Mouse (Mus musculus) spleen, postnatal 14 days (tissue): ENCODE data around the gene Cux2.
A peak's percentile ranks its signal among the peaks of the same experiment; 100 is the strongest.

Source experiments
- DNase-seq, 2 experiments: peaks; one replicate each; pipeline ENCODE4 v3.0.0; 2021 to 2022; ENCODE audit warnings: low spot score in 2 of 2

The Cux2 gene

GRCm38 (mm10) chr5:121922942-121923826 lies 126.7 kb downstream of the Cux2 start:
- DNase-seq: no peak

GRCm38 (mm10) chr5:121919216-121919615 lies 130.7 kb downstream of the Cux2 start:
- DNase-seq: no peak

- no peak for DNase-seq
Measured at GRCm38 (mm10) chr5:121916813-121917212, 133.1 kb downstream of the Cux2 start.

DNA sequence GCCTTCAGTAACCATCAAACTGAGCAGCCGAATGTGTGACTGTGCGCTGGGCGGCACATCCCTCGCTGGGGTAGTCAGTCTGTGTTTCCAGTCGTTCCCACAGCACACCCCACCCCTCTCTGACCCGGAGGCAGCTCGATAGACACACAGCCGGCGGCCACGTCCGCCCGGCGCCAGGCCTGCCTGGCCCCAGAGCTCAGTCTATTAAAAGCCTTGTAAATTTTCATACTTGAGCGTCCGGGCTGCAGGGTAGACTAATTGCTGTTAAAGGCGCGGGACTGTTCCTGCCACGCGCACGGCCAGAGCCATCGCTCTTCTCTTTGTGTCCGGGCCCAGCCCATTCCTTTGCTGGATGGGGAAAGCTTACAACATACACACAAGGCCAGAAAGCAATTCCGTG lies 135.9 kb downstream of the Cux2 start:
- no peak for DNase-seq

- DNase-seq: no peak
Measured at GRCm38 (mm10) chr5:121909226-121909985, 140.5 kb downstream of the Cux2 start.

DNA sequence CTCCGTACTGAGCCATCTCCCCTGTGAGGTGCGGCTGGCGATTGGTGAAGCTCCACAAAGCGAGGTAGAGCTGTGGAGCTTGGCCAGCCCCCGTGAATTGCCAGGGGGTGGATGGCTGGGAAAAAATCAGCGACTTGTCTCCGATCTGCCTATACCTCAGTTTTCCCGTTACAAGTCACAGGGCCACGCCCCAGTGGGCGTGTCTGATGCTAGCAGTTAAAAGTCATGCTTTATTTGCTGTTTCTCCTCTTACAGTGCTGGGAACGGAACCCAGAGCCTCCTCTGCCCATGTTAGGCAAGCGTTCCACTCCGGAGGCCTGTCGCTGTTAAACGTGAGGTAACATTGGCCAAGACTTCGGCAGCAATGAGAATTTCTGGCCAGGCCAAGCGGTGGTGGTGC lies 144.2 kb downstream of the Cux2 start:
- DNase-seq: no peak

DNA sequence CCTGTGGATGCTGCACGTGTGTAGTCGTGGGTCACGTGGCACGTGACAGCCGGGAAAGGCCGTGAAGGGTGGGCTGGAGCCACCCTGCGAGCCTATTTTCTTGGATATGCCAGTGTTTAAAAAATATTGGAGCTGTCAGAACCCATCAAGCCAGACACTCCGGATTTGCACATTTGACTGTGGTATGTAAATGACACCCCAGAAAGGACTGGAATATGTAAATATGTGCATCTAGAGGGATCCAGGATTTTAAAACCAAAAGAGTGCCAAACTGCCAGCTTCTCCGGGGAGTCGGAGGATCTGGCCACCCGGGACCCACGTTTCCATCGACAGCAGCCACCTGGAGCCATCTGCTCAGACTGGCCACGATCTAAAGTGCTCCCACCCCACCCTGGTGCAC lies 145.1 kb downstream of the Cux2 start:
- DNase-seq: no peak

DNA sequence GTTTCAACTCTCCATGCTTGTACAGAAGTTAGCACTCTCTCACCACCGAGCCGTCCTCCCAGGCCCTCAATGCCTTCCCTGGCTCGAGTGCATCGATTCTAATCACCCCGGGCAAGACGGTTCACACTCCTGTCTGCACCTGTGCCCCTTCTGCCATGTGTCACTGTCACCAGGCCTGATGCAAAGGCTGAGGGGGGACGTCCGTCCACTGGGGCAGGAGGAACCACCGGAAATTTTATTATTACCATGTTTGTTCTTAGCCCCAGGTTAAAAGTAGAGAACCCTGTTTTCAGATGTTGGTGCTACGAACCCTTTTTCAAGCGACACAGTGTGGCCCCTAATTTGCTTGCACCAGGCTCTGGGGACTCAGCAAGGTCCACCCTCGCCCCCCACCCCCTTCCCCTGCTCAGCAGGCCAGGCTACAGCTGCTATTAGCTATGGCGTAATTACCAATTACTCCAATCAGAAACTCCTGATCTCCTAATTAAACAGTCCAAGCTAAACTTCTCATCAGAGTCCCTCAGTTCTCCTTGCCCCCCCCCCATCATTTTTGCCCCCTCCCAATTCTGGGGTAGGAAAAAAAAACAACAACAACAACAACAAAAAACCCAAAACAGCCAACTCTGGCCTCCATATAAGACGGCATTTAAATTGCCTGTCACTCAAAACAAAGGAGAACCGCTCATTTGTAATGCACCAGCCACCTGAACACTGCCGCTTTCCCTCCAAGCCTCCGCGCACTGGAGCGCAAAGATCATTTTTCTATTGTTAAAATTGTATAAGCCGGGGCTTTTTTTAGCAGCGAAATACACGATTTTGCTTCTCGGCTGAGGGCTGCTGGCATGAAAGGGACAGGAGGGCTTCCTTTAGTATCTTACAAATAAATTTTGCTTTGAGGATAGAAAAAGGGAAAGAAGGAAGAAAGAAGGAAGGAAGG lies 146.8 kb downstream of the Cux2 start:
- DNase-seq: no peak

DNA sequence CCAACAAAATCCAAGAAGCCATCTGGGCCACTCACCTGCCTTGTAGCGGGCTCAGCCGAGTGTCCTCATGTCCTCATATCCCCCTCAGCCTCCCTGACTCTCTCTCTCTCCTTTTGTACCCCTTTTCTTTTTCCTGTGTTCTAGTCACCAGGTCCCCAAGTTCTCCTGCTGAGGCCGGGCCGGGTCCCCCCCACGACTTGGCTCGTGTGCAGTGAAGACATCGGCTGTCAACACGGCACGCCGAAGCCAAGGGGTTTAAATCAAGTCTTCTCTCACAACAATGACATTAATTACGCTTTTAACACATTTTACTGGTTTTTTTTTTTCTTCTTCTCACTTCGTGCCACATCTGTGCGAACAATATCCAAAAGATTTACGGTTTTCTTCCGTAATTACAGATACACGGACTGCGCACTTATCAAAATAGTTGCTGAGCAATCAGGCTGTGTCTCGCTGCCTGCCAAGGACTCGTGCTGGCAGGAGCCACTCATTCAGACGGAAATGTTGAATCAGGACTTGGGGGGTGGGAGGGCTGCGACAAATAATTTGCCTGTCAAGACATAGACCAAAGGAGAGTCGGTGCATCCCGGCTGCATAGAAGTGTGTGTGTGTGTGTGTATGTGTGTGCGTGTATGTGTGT lies 154.7 kb downstream of the Cux2 start:
- no peak for DNase-seq

DNA sequence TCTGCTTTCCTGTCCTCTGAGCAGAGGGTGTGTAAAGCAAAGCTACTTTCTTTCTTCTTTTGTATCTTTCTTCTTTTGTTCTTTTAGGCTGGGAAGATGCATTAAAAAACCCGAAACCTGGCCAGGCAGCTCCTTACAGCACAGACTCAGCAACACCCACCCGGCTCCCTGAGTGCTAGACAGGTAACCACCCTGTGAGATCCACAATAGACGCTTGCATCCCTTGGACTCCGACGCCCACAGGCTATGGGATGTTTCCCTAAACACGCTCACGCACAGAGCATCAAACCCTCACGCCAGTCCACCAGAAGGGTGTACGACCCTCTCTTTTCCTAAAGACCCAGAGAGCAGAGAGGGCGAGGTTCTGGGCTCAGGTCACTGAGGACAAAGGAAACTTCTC lies 155.3 kb downstream of the Cux2 start:
- DNase-seq: no peak

GRCm38 (mm10) chr5:121893581-121893980 lies 156.3 kb downstream of the Cux2 start:
- DNase-seq: no peak

GRCm38 (mm10) chr5:121892281-121892680 lies 157.6 kb downstream of the Cux2 start:
- no peak for DNase-seq

- DNase-seq: no peak
Measured at GRCm38 (mm10) chr5:121890925-121891324, 159.0 kb downstream of the Cux2 start.

- DNase-seq: no peak
Measured at GRCm38 (mm10) chr5:121889819-121890362, 160.0 kb downstream of the Cux2 start.

GRCm38 (mm10) chr5:121889375-121889774 lies 160.5 kb downstream of the Cux2 start:
- no peak for DNase-seq

- DNase-seq: no peak
Measured at GRCm38 (mm10) chr5:121883356-121883755, 166.5 kb downstream of the Cux2 start.

GRCm38 (mm10) chr5:121879211-121879610 lies 170.7 kb downstream of the Cux2 start:
- peak in 1 of 2 experiments; percentile 33 for DNase-seq

- DNase-seq: no peak
Measured at GRCm38 (mm10) chr5:121878703-121879102, 171.2 kb downstream of the Cux2 start.

GRCm38 (mm10) chr5:121876901-121877300 lies 173.0 kb downstream of the Cux2 start:
- no peak for DNase-seq

GRCm38 (mm10) chr5:121875041-121875440 lies 174.9 kb downstream of the Cux2 start:
- no peak for DNase-seq

- peak; percentile 29 to 52 for DNase-seq
Measured at GRCm38 (mm10) chr5:121872158-121872557, 177.7 kb downstream of the Cux2 start.
